ENCODE assay signal across 33 mouse cellular contexts in the genomic region with DNA sequence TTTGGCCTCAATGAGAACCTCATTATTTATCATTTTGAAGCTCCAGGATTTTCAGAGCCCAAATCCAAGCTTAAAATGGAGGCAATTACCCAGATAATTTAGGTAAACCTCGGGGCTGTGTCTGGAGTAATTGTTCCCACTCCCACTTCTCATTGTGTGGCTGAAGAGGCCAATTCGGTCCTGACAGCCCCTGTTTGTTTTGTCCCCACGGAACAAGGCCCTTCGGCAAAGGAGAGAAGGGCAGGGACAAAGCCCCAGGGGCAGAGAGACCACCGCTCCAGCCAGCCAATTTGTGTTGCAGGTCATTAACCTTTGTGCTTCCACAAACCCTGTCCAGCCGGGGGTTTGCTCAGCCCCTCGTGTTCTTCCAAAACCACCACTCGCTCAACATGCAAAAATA. TPM values are rescaled to one million over a fixed set of nuclear protein-coding genes. Genes with fewer than 3 reads are reported as not detected.
A peak's percentile ranks its signal among the peaks of the same experiment; 100 is the strongest.
DNase-seq lines count a peak whose midpoint lies in the region; ATAC-seq and TF ChIP-seq lines count a peak whose summit lies in the region.
"Had no signal": no experiment of that assay in that cellular context is flagged by ENCODE, and none has a peak within 500 bp of the region (broad histone marks: within the 10 kb centered on the region; RNA-seq: fewer than 3 reads in every experiment).

No protein-coding gene starts in this region.

- H3K9ac ChIP-seq in forebrain, embryonic 12.5 days, result no peak overlapping the region
- H3K9ac ChIP-seq in forebrain, postnatal 0 days, result no peak overlapping the region
- H3K9ac ChIP-seq in limb, embryonic 11.5 days (ENCODE audit: low read length), result 0 out of 2 replicates have a peak overlapping the region, but pooled peaks have one; percentile 27
- H3K9ac ChIP-seq: embryonic facial prominence, embryonic 12.5 days; heart, embryonic 15.5 days; hindbrain, embryonic 14.5 days; limb, embryonic 13.5 days; lung, embryonic 15.5 days; neural tube, embryonic 12.5 days had no signal

- peaks cover 71% of the 10 kb centered on the region for H3K27me3 ChIP-seq in forebrain, embryonic 12.5 days
- H3K27me3 ChIP-seq in forebrain, postnatal 0 days (ENCODE audit: insufficient read depth, low read length), result peaks cover 20% of the 10 kb centered on the region
- H3K27me3 ChIP-seq in limb, embryonic 11.5 days (ENCODE audit: control insufficient read depth, insufficient read depth, low read length), result peaks cover 5% of the 10 kb centered on the region

- no peaks in the 10 kb centered on the region for H3K9me3 ChIP-seq in forebrain, embryonic 12.5 days
- no peaks in the 10 kb centered on the region for H3K9me3 ChIP-seq in forebrain, postnatal 0 days (ENCODE audit: low read length)
- no peaks in the 10 kb centered on the region for H3K9me3 ChIP-seq in limb, embryonic 11.5 days (ENCODE audit: control insufficient read depth, low read length)
- H3K9me3 ChIP-seq: embryonic facial prominence, embryonic 12.5 days; heart, embryonic 10.5 days; heart, embryonic 15.5 days; limb, embryonic 13.5 days; lung, embryonic 15.5 days; midbrain, embryonic 10.5 days; neural tube, embryonic 12.5 days had no signal

- no peak overlapping the region for H3K27ac ChIP-seq in forebrain, embryonic 12.5 days
- no peak overlapping the region for H3K27ac ChIP-seq in forebrain, postnatal 0 days (ENCODE audit: low read depth, low read length)
- no peak overlapping the region for H3K27ac ChIP-seq in limb, embryonic 11.5 days (replicated peaks; ENCODE audit: low read depth, low read length)
- H3K27ac ChIP-seq: embryonic facial prominence, embryonic 12.5 days; heart, embryonic 10.5 days; heart, embryonic 15.5 days; hindbrain, embryonic 14.5 days; limb, embryonic 13.5 days; lung, embryonic 15.5 days; midbrain, embryonic 10.5 days; neural tube, embryonic 12.5 days had no signal

- no peak for DNase-seq in forebrain, postnatal 0 days
- peak; percentile 40 for DNase-seq in ES-CJ7 (ENCODE audit: low read depth, low spot score)
- peak; percentile 69 for DNase-seq in brain, embryonic 14.5 days (ENCODE audit: low read depth)
- DNase-seq in limb, embryonic 11.5 days (ENCODE audit: low spot score), result no peak
- DNase-seq in gastrocnemius, postnatal 10 days, result no peak
- DNase-seq in left cerebral cortex, postnatal 14 days (ENCODE audit: low spot score in 2 of 2), result no peak
- DNase-seq: adrenal gland, postnatal 10 days; cerebellum, adult 11 months; cerebellum, adult 9-11 months; gastrocnemius, postnatal 25 days; heart, adult 11 months; heart, postnatal 36 days; kidney, adult 9 months; kidney, postnatal 10 days; right cerebral cortex, postnatal 25 days; spleen, adult 18-20 months; thymus, adult 18-20 months; thymus, postnatal 36 days had no signal

- TF ChIP-seq CTCF in forebrain, postnatal 0 days (IDR thresholded peaks at IDR 0.05; ENCODE audit: low read depth), result no peak
- TF ChIP-seq CTCF in brain, embryonic 14.5 days (IDR thresholded peaks at IDR 0.05; ENCODE audit: borderline replicate concordance, extremely low read depth, insufficient read depth, insufficient read length), result no peak

- no peak overlapping the region for H3K4me3 ChIP-seq in forebrain, embryonic 12.5 days (replicated peaks)
- H3K4me3 ChIP-seq in forebrain, postnatal 0 days (ENCODE audit: low read depth, low read length), result no peak overlapping the region
- no peak overlapping the region for H3K4me3 ChIP-seq in limb, embryonic 11.5 days (ENCODE audit: low read depth, low read length)
- H3K4me3 ChIP-seq: embryonic facial prominence, embryonic 12.5 days; heart, embryonic 10.5 days; heart, embryonic 15.5 days; limb, embryonic 13.5 days; lung, embryonic 15.5 days; midbrain, embryonic 10.5 days; myocyte; neural tube, embryonic 12.5 days had no signal

- H3K36me3 ChIP-seq in forebrain, embryonic 12.5 days (replicated peaks), result no peaks in the 10 kb centered on the region
- no peaks in the 10 kb centered on the region for H3K36me3 ChIP-seq in forebrain, postnatal 0 days (ENCODE audit: insufficient read depth)
- H3K36me3 ChIP-seq in limb, embryonic 11.5 days (ENCODE audit: control insufficient read depth, insufficient read depth, low read length), result no peaks in the 10 kb centered on the region
- H3K36me3 ChIP-seq: embryonic facial prominence, embryonic 12.5 days; G1E; heart, embryonic 10.5 days; heart, embryonic 15.5 days; limb, embryonic 13.5 days; lung, embryonic 15.5 days; midbrain, embryonic 10.5 days; neural tube, embryonic 12.5 days had no signal

- no peak for TF ChIP-seq POLR2A in brain, embryonic 14.5 days (IDR thresholded peaks at IDR 0.05; ENCODE audit: borderline replicate concordance, extremely low read depth, insufficient read depth, insufficient read length, poor library complexity, severe bottlenecking)

- peak overlapping the region; percentile 10; the same call in 1 of the 2 replicates for H3K4me2 ChIP-seq in forebrain, embryonic 12.5 days
- no peak overlapping the region for H3K4me2 ChIP-seq in forebrain, postnatal 0 days (ENCODE audit: low read depth)
- H3K4me2 ChIP-seq in limb, embryonic 11.5 days (ENCODE audit: low read depth, severe bottlenecking), result no peak overlapping the region
- H3K4me2 ChIP-seq: embryonic facial prominence, embryonic 12.5 days; heart, embryonic 15.5 days; hindbrain, embryonic 14.5 days; limb, embryonic 13.5 days; liver, embryonic 11.5 days; lung, embryonic 15.5 days; neural tube, embryonic 12.5 days had no signal

- peaks cover 14% of the 10 kb centered on the region; the same call in 1 of the 2 replicates for H3K4me1 ChIP-seq in forebrain, embryonic 12.5 days
- H3K4me1 ChIP-seq in forebrain, postnatal 0 days (ENCODE audit: insufficient read depth), result no peaks in the 10 kb centered on the region
- peaks cover 5% of the 10 kb centered on the region; the same call in 1 of the 2 replicates for H3K4me1 ChIP-seq in limb, embryonic 11.5 days (ENCODE audit: control insufficient read depth, insufficient read depth, low read length)
- H3K4me1 ChIP-seq: heart, embryonic 10.5 days; lung, embryonic 15.5 days had no signal

- no peak for ATAC-seq in forebrain, embryonic 12.5 days (ENCODE audit: low FRiP score)
- no peak for ATAC-seq in forebrain, postnatal 0 days
- no peak for ATAC-seq in limb, embryonic 11.5 days (ENCODE audit: insufficient number of reproducible peaks, low FRiP score, low TSS enrichment, low read depth)
- ATAC-seq: CD4-positive, CD25-positive, alpha-beta regulatory T cell, adult 4 months; intestine, postnatal 0 days had no signal

- WGBS in forebrain, embryonic 12.5 days, result 2% methylated on average over 8 of the region's 8 CpGs
- 13% methylated on average over 8 of the region's 8 CpGs for WGBS in forebrain, postnatal 0 days
- WGBS in limb, embryonic 11.5 days, result 7% methylated on average over 8 of the region's 8 CpGs

- intact Hi-C loops in left cerebral cortex, postnatal 14 days (cut with DNase I), result no loop called here

RNA-seq across cellular contexts. Expression of a gene that starts 24.4 kb away (rescaled TPM):
- 1.7 and 2.3 TPM in 2 replicates for polyA plus RNA-seq in forebrain, embryonic 12.5 days (2016; fragmentation: Nextera tagmentation; extraction: Ambion mirVana)
- 1.5 and 2.9 TPM in 2 replicates for total RNA-seq in forebrain, postnatal 0 days (2014; rRNA removed)
- 1.2 and 1.7 TPM in 2 replicates for polyA plus RNA-seq in forebrain, postnatal 0 days (2015; fragmentation: Nextera tagmentation; extraction: Ambion mirVana)
- polyA plus RNA-seq in brain, embryonic 14.5 days (2012; rRNA removed), result 1.0 and 3.0 TPM in 2 replicates
- polyA plus RNA-seq in limb, embryonic 11.5 days (2014; fragmentation: Nextera tagmentation; extraction: Ambion mirVana), result 42.6 and 52.2 TPM in 2 replicates
- total RNA-seq in gastrocnemius, postnatal 10 days (2021), result 1 to 10 TPM; 7.0 to 9.7 TPM
- 1 to 10 TPM; 3.6 to 5.0 TPM for total RNA-seq in left cerebral cortex, postnatal 14 days (2021)
- total RNA-seq: megakaryocyte progenitor cell, adult 5-6 weeks had no signal
- polyA plus RNA-seq: G1E had no signal

Comparison
In these comparisons a context has a peak if more than half of its experiments do, and no peak if none do; other contexts are left out.
1. DNase-seq: peak in ES-CJ7 (single experiment) and brain, embryonic 14.5 days (single experiment); none in forebrain, postnatal 0 days (single experiment), limb, embryonic 11.5 days (single experiment), gastrocnemius, postnatal 10 days (single experiment) and left cerebral cortex, postnatal 14 days (0 of 2).
2. RNA of a gene that starts 24.4 kb away (polyA plus RNA-seq): 42.6 to 52.2 TPM in limb, embryonic 11.5 days; 1.0 to 3.0 TPM in brain, embryonic 14.5 days, 1.7 to 2.3 TPM in forebrain, embryonic 12.5 days and 1.2 to 1.7 TPM in forebrain, postnatal 0 days; every median in the first group is over 10 times any median in the second.